Mouse (Mus musculus) forebrain, embryonic 16.5 days (tissue): ENCODE measurements around the gene Dtx1. TPM values are rescaled to one million over a fixed set of nuclear protein-coding genes. Genes with fewer than 3 reads are reported as not detected.

Source experiments
- ATAC-seq: fragments of 200-750 bp; cut with Nextera tagmentation; 2 replicates; pipeline ENCODE4 v1.8.0; 2017; ENCODE audit warnings: mild to moderate bottlenecking, moderate library complexity
- H3K27ac ChIP-seq: fragments of 300-500 bp; sonication (generic); 2 replicates; pipeline ENCODE4 v1.5.1; 2014; ENCODE audit warnings: low read length, control low read depth
- H3K27me3 ChIP-seq: fragments of 300-500 bp; sonication (generic); replicated peaks from 2 replicates; pipeline ENCODE4 v1.6.1; 2014; ENCODE audit warnings: low read length; ENCODE audit not compliant: control insufficient read depth, insufficient read depth
- H3K36me3 ChIP-seq: fragments of 300-500 bp; sonication (generic); 2 replicates; pipeline ENCODE4 v1.6.1; 2014; ENCODE audit not compliant: control insufficient read depth, insufficient read depth
- H3K4me1 ChIP-seq: fragments of 300-500 bp; sonication (generic); replicated peaks from 2 replicates; pipeline ENCODE4 v1.6.1; 2014; ENCODE audit warnings: low read length; ENCODE audit not compliant: control insufficient read depth, insufficient read depth
- H3K4me2 ChIP-seq: fragments of 300-500 bp; sonication (generic); 2 replicates; pipeline ENCODE4 v1.6.1; 2014; ENCODE audit warnings: mild to moderate bottlenecking, low read length, control low read depth
- H3K4me3 ChIP-seq: fragments of 300-500 bp; sonication (generic); replicated peaks from 2 replicates; pipeline ENCODE4 v1.5.1; 2014; ENCODE audit warnings: mild to moderate bottlenecking, low read length, control low read depth
- H3K9ac ChIP-seq: fragments of 300-500 bp; sonication (generic); replicated peaks from 2 replicates; pipeline ENCODE4 v1.6.1; 2014; ENCODE audit warnings: low read depth, low read length, control low read depth
- H3K9me3 ChIP-seq: fragments of 300-500 bp; sonication (generic); 2 replicates; pipeline ENCODE4 v1.6.1; 2016; ENCODE audit warnings: low read length; ENCODE audit not compliant: control insufficient read depth
- WGBS: fragments of 180-500 bp; shearing (Covaris S2); extraction: QIAGEN DNeasy Blood & Tissue Kit; methylation state at CpG from one replicate; pipeline ENCODE4 v1.1.7; 2014; 5-methylcytosine and 5-hydroxymethylcytosine counted together
- polyA plus RNA-seq: library from polyadenylated mRNA; unstranded; fragments of >200 nt; fragmentation: Nextera tagmentation; extraction: Ambion mirVana; gene quantifications from 2 replicates; pipeline ENCODE4 v1.2.1, GENCODE M21; 2015

Dtx1 gene
- polyA plus RNA-seq, 1 experiment from 2014 or later = 44.1 TPM

- no peak overlapping the region for H3K9ac ChIP-seq
- ATAC-seq = no peak
- no peaks in the 10 kb centered on the region for H3K4me1 ChIP-seq
- H3K27me3 ChIP-seq = no peaks in the 10 kb centered on the region
- H3K4me3 ChIP-seq = no peak overlapping the region
- no peak overlapping the region for H3K27ac ChIP-seq
- no peaks in the 10 kb centered on the region for H3K9me3 ChIP-seq
- 90% methylated on average over 7 of the region's 7 CpGs for WGBS
- no peak overlapping the region for H3K4me2 ChIP-seq
- H3K36me3 ChIP-seq = no peaks in the 10 kb centered on the region
These were observed 71.6 kb downstream of the Dtx1 start for GRCm38 (mm10) chr5:120640094-120640493.

- no peak overlapping the region for H3K9ac ChIP-seq
- no peaks in the 10 kb centered on the region for H3K4me1 ChIP-seq
- H3K4me3 ChIP-seq = no peak overlapping the region
- no peak overlapping the region for H3K27ac ChIP-seq
- H3K36me3 ChIP-seq = no peaks in the 10 kb centered on the region
- H3K4me2 ChIP-seq = no peak overlapping the region
- 82% methylated on average over 5 of the region's 5 CpGs for WGBS
- H3K27me3 ChIP-seq = no peaks in the 10 kb centered on the region
- no peak for ATAC-seq
- H3K9me3 ChIP-seq = no peaks in the 10 kb centered on the region
These were observed 76.1 kb downstream of the Dtx1 start for GRCm38 (mm10) chr5:120635633-120636032.

DNA sequence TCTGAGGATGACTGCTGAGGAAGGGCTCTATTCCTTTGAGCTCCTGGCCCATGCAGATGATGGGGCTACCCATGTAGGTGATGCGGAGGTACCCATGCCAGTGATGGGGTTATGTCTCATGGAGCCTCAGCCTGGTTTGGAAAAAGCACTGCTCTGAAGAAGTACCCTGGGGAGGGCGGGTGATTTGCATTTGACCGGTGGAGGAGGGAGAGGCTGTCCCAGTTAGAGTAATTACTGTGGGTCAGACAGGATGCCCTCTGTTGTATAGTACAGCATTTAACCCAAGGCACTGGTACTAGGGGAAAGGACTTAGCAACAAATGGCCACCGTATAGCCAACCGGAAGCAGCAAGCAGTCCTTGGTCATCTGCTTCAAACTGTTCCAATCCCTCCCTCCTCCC lies 76.9 kb downstream of the Dtx1 start:
- H3K27me3 ChIP-seq = no peaks in the 10 kb centered on the region
- H3K4me1 ChIP-seq = no peaks in the 10 kb centered on the region
- H3K27ac ChIP-seq = no peak overlapping the region
- no peak overlapping the region for H3K4me2 ChIP-seq
- H3K4me3 ChIP-seq = no peak overlapping the region
- H3K9ac ChIP-seq = no peak overlapping the region
- no peaks in the 10 kb centered on the region for H3K9me3 ChIP-seq
- 59% methylated on average over 5 of the region's 5 CpGs for WGBS
- ATAC-seq = no peak
- no peaks in the 10 kb centered on the region for H3K36me3 ChIP-seq

- no peak for ATAC-seq
- Histone ChIP-seq H3K9me3 (no peaks in the 10 kb centered on the region), H3K36me3 (no peaks in the 10 kb centered on the region), H3K4me3 (no peak within 1 kb of the TSS), H3K4me1 (no peaks in the 10 kb centered on the region), H3K27ac (no peak within 1 kb of the TSS), H3K9ac (no peak within 1 kb of the TSS), H3K4me2 (no peak within 1 kb of the TSS), H3K27me3 (no peaks in the 10 kb centered on the region)
- WGBS = 62% methylated on average over 9 of the region's 9 CpGs
These were observed 77.6 kb downstream of the Dtx1 start, which contains the start of gene Cfap73 for GRCm38 (mm10) chr5:120634131-120634530. TSS of gene Cfap73 (minus strand) at chr5:120634235.

GRCm38 (mm10) chr5:120631892-120632291 lies 79.8 kb downstream of the Dtx1 start:
- Histone ChIP-seq H3K9me3 (no peaks in the 10 kb centered on the region), H3K4me2 (no peak overlapping the region), H3K27ac (no peak overlapping the region), H3K4me3 (no peak overlapping the region), H3K36me3 (peaks cover 8% of the 10 kb centered on the region), H3K9ac (no peak overlapping the region), H3K27me3 (no peaks in the 10 kb centered on the region), H3K4me1 (no peaks in the 10 kb centered on the region)
- 92% methylated on average over 5 of the region's 5 CpGs for WGBS
- no peak for ATAC-seq

GRCm38 (mm10) chr5:120631128-120631527 lies 80.6 kb downstream of the Dtx1 start:
- H3K36me3 ChIP-seq = peaks cover 10% of the 10 kb centered on the region
- no peak overlapping the region for H3K4me3 ChIP-seq
- no peaks in the 10 kb centered on the region for H3K4me1 ChIP-seq
- no peak overlapping the region for H3K27ac ChIP-seq
- 9% methylated on average over 29 of the region's 29 CpGs for WGBS
- ATAC-seq = no peak
- no peaks in the 10 kb centered on the region for H3K9me3 ChIP-seq
- H3K27me3 ChIP-seq = no peaks in the 10 kb centered on the region
- H3K4me2 ChIP-seq = peak overlapping the region; percentile 33
- H3K9ac ChIP-seq = no peak overlapping the region

Other genes starting within 250 kb of the Dtx1 start
- gene Sdsl, start 239.1 kb downstream of the Dtx1 start, polyA plus RNA-seq = 1.9 and 2.3 TPM in 2 replicates
- gene Sds, start 235.4 kb downstream of the Dtx1 start, polyA plus RNA-seq = not detected in 2 replicates
- 22.9 and 24.6 TPM in 2 replicates for gene Plbd2, start 208.3 kb downstream of the Dtx1 start, polyA plus RNA-seq
- 1.9 and 2.0 TPM in 2 replicates for gene Slc8b1, start 200.8 kb downstream of the Dtx1 start, polyA plus RNA-seq
- gene Tpcn1, start 123.3 kb downstream of the Dtx1 start, polyA plus RNA-seq = 15.4 and 18.3 TPM in 2 replicates
- gene Iqcd, start 122.9 kb downstream of the Dtx1 start, polyA plus RNA-seq = 0.98 and 1.0 TPM in 2 replicates
- gene Rita1, start 99.3 kb downstream of the Dtx1 start, polyA plus RNA-seq = 21.2 and 26.9 TPM in 2 replicates
- 49.2 and 49.3 TPM in 2 replicates for gene Ddx54, start 99.2 kb downstream of the Dtx1 start, polyA plus RNA-seq
- 0.39 and 0.46 TPM in 2 replicates for gene Cfap73, start 77.7 kb downstream of the Dtx1 start, polyA plus RNA-seq
- gene Rasal1, start 63.1 kb downstream of the Dtx1 start, polyA plus RNA-seq = 5.3 and 6.3 TPM in 2 replicates
- gene Oas2, start 37.9 kb upstream of the Dtx1 start, polyA plus RNA-seq = 0.27 TPM in 1 of 2 replicates, not detected in the other
- 0.15 and 0.25 TPM in 2 replicates for gene Oas3, start 65.7 kb upstream of the Dtx1 start, polyA plus RNA-seq
- not detected in 2 replicates for gene Oas1e, start 83.6 kb upstream of the Dtx1 start, polyA plus RNA-seq
- 0.32 and 0.34 TPM in 2 replicates for gene Oas1c, start 100.6 kb upstream of the Dtx1 start, polyA plus RNA-seq
- gene Oas1f, start 135.4 kb upstream of the Dtx1 start, polyA plus RNA-seq = not detected in 2 replicates
- not detected in 2 replicates for gene Oas1h, start 149.5 kb upstream of the Dtx1 start, polyA plus RNA-seq
- gene Oas1g, start 175.7 kb upstream of the Dtx1 start, polyA plus RNA-seq = not detected in 2 replicates
- 0.40 and 0.53 TPM in 2 replicates for gene Oas1a, start 195.6 kb upstream of the Dtx1 start, polyA plus RNA-seq
- not detected in 2 replicates for gene Oas1d, start 202.6 kb upstream of the Dtx1 start, polyA plus RNA-seq